Mouse (Mus musculus) cerebellum, adult 2 months (tissue): ENCODE results near the gene Gsdma. TPM values are rescaled to one million over a fixed set of nuclear protein-coding genes. Genes with fewer than 3 reads are reported as not detected.
"Not testable (repeated sequence)": the region's sequence is repeated elsewhere in the genome, so short reads cannot be mapped to it uniquely, and the experiment has no call there.

Source experiments
- DNase-seq, 2 experiments: peaks; one replicate each; pipeline ENCODE4 v3.0.0; 2021
- H3K27ac ChIP-seq: fragments of 200-500 bp; 2 replicates; pipeline ENCODE4 v1.5.1; 2012; ENCODE audit warnings: low read length, control low read depth, inconsistent platforms; ENCODE audit not compliant: insufficient read depth
- H3K27me3 ChIP-seq: fragments of 200-500 bp; 2 replicates; pipeline ENCODE4 v1.6.1; 2012; ENCODE audit warnings: inconsistent platforms, mild to moderate bottlenecking, low read length, moderate library complexity; ENCODE audit not compliant: control insufficient read depth, insufficient read depth
- H3K4me1 ChIP-seq: fragments of 200-500 bp; 2 replicates; pipeline ENCODE4 v1.6.1; 2011; ENCODE audit warnings: low read length; ENCODE audit not compliant: control insufficient read depth, insufficient read depth
- H3K4me3 ChIP-seq: fragments of 200-500 bp; replicated peaks from 2 replicates; pipeline ENCODE3; 2011; ENCODE audit warnings: mild to moderate bottlenecking, low read depth, low read length, control low read depth; ENCODE audit not compliant: insufficient read depth
- CTCF ChIP-seq: fragments of 200-500 bp; IDR thresholded peaks from 2 replicates; pipeline ENCODE4 v1.5.1; 2011; ENCODE audit warnings: low read depth, mild to moderate bottlenecking, control low read depth, low read length, moderate library complexity, borderline replicate concordance; ENCODE audit not compliant: insufficient read depth
- POLR2A ChIP-seq: fragments of 200-500 bp; IDR thresholded peaks from 2 replicates; pipeline ENCODE4 v1.6.1; 2011; ENCODE audit warnings: low read length, control low read depth, borderline replicate concordance; ENCODE audit not compliant: insufficient read depth
- WGBS: fragments of 180-500 bp; shearing (Covaris S2); methylation state at CpG from one replicate; pipeline ENCODE4 v1.1.7; 2018; 5-methylcytosine and 5-hydroxymethylcytosine counted together
- polyA plus RNA-seq: library from polyadenylated mRNA; depleted of rRNA; stranded (reverse); fragments of >200 nt; gene quantifications from 2 replicates; pipeline ENCODE4 v1.2.3, GENCODE M21; 2012

Gene Gsdma
- polyA plus RNA-seq, 1 experiment = 0.28 TPM

DNA sequence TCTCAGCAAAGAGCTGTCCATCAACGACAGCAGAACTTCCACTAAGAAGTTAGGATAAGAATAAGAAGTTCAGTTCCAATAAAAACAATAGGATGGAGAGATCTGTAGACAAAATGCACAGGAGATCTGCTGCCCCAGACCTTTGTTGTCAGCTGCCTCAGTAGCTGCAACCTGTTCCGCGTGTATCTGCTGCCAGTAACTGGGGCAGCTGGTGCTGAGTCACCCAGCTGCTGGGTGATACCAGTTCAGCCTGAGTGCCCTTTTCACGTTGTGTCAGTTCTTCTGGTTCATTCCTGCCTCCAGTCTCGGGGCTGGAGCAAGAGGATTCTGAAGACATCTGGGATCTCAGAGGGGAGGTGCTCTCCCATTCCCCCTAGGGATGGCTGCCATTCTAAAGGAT, 7.7 kb downstream of the Gsdma start:
- Histone ChIP-seq H3K4me3 (no peak overlapping the region), H3K27ac (no peak overlapping the region), H3K27me3 (no peaks in the 10 kb centered on the region; the same call in 1 of the 2 replicates), H3K4me1 (no peaks in the 10 kb centered on the region)
- no peak for DNase-seq
- no peak for TF ChIP-seq CTCF
- TF ChIP-seq POLR2A = no peak
- WGBS = 28% methylated on average over 5 of the region's 5 CpGs

DNA sequence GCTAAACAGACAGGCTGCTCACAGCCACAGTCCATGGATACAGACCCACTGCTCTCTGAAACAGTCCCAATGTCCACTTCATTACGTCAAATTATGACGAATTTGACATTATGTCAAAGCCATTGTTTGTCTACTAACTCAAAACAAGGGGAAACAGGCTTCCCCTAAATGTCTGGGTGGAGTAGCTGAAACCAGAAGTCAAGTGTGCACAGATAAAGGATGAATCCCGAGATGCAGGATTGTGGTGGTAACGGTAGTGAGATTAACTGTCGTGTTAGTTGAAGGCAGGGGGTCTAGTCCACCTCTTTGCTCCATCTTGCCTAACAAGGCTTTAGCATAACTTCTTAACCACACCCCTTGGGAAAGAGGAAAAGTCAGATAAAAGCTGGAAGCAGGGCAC, 8.3 kb downstream of the Gsdma start:
- Histone ChIP-seq H3K27ac (no peak overlapping the region), H3K4me3 (no peak overlapping the region), H3K4me1 (no peaks in the 10 kb centered on the region), H3K27me3 (no peaks in the 10 kb centered on the region; the same call in 1 of the 2 replicates)
- 80% methylated on average over 5 of the region's 5 CpGs for WGBS
- TF ChIP-seq POLR2A = no peak
- TF ChIP-seq CTCF = no peak
- DNase-seq = no peak

DNA sequence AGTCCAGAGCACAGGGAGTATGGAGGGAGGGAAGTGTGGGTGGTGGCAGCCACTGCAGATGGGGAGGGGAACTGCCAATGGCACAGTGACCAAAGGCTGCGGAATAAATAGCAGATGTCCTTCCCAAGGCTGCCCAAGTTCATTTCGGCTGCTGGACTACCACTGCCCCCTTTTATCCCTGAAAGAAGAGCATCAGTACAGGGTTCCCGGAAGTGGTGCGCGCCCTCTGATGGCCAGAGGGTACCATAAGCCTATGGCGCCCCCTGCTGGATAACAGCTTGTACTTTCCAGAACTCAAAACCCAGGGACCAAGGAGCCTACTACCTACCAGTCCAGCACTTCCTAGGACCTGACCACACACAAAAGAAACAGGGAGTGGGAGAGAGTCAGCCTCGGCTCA, 9.0 kb downstream of the Gsdma start:
- TF ChIP-seq CTCF = peak; percentile 49
- DNase-seq = peak; percentile 48 to 55

DNA sequence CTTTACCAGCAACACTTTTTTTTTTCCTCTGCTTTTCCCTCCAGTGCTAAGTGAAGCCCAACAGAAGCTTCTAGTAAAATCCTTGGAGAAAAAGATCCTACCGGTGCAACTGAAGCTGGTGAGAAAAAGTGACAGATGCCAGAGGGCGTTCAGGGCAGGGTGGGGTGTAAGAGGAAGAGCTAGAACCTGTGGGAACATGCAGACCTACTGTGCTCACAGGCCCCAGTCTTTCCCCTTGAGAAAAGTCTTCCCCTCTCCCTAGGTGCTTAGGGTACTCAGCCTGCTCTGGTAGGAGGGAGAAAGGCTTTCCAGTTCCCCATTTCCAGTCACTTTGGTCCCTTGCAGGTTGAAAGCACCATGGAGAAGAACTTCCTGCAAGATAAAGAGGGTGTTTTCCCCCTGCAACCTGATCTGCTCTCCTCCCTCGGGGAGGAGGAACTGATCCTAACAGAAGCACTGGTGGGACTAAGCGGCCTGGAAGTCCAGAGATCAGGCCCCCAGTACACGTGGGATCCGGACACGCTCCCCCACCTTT, 11.7 kb downstream of the Gsdma start:
- no peak for DNase-seq
- Histone ChIP-seq H3K27me3 (no peaks in the 10 kb centered on the region; the same call in 1 of the 2 replicates), H3K27ac (no peak overlapping the region), H3K4me1 (no peaks in the 10 kb centered on the region), H3K4me3 (no peak overlapping the region)
- WGBS = 51% methylated on average over 7 of the region's 7 CpGs
- no peak for TF ChIP-seq CTCF
- TF ChIP-seq POLR2A = no peak

More for the DNA sequence above, 9.0 kb downstream of the Gsdma start:
- H3K27ac ChIP-seq, H3K27me3 ChIP-seq, H3K4me1 ChIP-seq: not testable (repeated sequence)
- H3K4me3 ChIP-seq = peak overlapping the region; percentile 34
- 0% methylated on average over 7 of the region's 7 CpGs for WGBS

DNA sequence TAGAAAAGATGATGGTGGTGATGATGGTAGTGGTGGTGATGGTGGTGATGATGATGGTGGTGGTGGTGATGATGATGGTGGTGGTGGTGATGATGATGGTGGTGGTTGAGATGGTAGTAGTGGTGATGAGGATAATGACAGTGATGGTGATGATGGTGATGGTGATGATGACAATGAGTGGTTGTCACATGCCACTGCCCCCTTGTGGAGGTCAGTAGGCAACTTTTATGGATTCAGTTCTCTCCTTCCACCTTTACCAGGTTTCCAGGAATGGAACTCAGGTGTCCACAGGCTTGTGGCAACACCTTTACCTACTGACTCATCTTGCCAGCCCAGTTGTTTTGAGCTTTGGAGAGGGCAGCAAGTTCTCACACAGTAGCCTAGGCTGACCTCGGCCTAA, 15.9 kb downstream of the Gsdma start:
- no peak overlapping the region for H3K4me3 ChIP-seq
- DNase-seq = no peak
- H3K4me1 ChIP-seq = no peaks in the 10 kb centered on the region
- H3K27ac ChIP-seq = no peak overlapping the region
- TF ChIP-seq CTCF = no peak
- no peaks in the 10 kb centered on the region for H3K27me3 ChIP-seq
- WGBS = 96% methylated on average over 1 of the region's 1 CpGs

DNA sequence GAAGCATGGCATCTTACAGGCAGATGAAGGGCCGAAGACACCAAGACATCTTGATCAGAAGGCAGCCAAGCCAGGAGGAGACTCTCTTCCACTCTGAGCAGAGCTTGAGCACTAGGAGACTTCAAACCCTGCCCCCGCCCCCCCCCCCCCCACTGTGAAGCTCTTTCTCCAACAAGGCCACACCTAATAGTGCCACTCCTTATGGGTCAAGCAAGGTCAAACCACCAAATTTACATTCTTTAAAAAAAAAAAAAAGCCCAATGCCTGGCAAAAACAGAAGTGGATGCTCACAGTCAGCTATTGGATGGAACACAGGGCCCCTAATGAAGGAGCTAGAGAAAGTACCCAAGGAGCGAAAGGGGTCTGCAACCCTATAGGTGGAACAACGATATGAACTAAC, 16.4 kb downstream of the Gsdma start:
- H3K27me3 ChIP-seq, H3K4me3 ChIP-seq, H3K4me1 ChIP-seq, H3K27ac ChIP-seq, DNase-seq: not testable (repeated sequence)
- 89% methylated on average over 4 of the region's 4 CpGs for WGBS

DNA sequence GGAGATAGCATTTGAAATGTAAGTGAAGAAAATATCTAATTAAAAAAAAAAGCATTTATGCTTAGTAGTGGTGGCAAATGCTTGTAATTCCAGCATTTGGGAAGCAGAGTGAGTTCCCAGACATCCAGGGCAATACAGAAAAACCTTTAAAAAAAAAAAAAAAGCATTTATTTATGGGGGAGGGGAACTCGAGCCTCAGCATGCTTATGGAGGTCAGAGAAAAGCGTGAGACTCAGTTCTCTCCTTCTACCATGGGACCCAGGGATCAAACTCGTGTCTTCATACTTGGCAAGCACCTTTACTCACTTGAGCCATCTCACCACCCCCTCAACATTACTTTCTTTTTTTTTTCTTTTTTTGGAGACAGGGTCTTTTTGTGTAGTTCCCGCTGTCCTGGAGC, 17.0 kb downstream of the Gsdma start:
- no peaks in the 10 kb centered on the region for H3K27me3 ChIP-seq
- no peaks in the 10 kb centered on the region for H3K4me1 ChIP-seq
- H3K27ac ChIP-seq = no peak overlapping the region
- no peak for DNase-seq
- WGBS = 78% methylated on average over 4 of the region's 4 CpGs
- no peak overlapping the region for H3K4me3 ChIP-seq
- TF ChIP-seq CTCF = no peak
- no peak for TF ChIP-seq POLR2A

DNA sequence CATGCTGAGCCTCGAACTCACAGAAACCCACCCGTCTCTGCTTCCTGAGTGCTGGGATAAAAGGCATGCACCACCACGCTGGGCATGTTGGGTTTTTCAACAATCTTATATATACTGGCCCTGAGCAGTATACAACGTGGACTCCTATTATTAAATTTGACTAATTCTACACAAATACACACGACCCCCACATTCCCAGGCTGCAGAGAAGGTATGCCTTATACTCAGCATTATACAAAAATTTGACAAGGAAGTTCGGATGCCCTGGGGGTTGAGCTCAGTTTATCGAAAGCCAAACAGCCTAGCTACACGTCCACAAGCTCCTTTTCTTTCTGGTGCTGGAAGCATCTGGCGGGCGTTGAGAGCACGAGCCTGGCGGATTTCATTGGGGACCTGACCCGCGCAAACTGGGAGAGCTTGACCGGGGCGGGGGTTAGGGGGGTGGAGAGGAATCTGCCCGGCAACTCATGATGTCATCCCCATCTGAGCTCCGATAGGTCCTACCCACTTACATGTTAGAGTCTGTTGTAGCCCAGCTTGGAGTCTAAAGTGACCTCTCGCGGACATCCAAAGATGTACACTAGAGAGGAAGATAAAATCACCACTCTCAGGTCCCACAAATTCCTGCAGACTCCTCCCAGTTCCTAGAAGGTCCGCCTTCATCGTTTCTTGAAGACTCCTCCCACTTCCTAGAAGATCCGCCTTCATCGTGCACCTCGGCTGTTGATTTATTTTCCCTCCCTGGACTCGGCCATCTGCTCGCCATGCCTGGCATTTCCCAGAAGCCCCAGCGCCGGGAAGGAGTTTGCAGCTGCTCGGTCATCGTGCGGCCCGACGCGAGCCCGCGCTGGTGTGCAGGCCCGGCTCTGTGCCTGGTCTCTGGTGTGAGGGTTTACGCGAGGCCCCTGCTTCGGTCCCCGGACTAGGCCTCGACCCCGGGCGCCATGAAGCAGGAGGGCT, 17.9 kb downstream of the Gsdma start, which contains the start of gene Psmd3:
Psmd3 (plus strand) TSS at position 769 of the 960 bp plus-strand sequence.
- peak; percentile 98 to 100 for DNase-seq
- peak within 1 kb of the TSS; percentile 49 for H3K27ac ChIP-seq
- peak; percentile 82 for TF ChIP-seq POLR2A
- peak; percentile 26; the same call in 1 of the 2 replicates for TF ChIP-seq CTCF
- 3% methylated on average over 45 of the region's 45 CpGs for WGBS
- H3K4me3 ChIP-seq = peak within 1 kb of the TSS; percentile 91
- H3K4me1 ChIP-seq = no peaks in the 10 kb centered on the region
- no peaks in the 10 kb centered on the region for H3K27me3 ChIP-seq
